Mouse (Mus musculus): ENCODE results near the gene Defb43.

Gene Defb43

GRCm38 (mm10) chr14:63066630-63067310 is 55.2 kb downstream of the Defb43 start:
- DNase-seq (ENCODE audit: low read depth, low spot score): peak; percentile 53

Data from embryo, embryonic 11.5 days (tissue).